Mouse (Mus musculus) kidney, adult 2 months (tissue): Measurements from ENCODE around the gene Lmna. TPM values are rescaled to one million over a fixed set of nuclear protein-coding genes. Genes with fewer than 3 reads are reported as not detected.
A peak's percentile ranks its signal among the peaks of the same experiment; 100 is the strongest.

ENCODE experiments used
- DNase-seq: peaks from one replicate; pipeline ENCODE4 v3.0.0; 2021
- H3K27ac ChIP-seq: fragments of 200-500 bp; 2 replicates; pipeline ENCODE4 v1.5.1; 2012; ENCODE audit warnings: low read depth, low read length, control low read depth, inconsistent platforms; ENCODE audit not compliant: insufficient read depth
- H3K27me3 ChIP-seq: fragments of 200-500 bp; replicated peaks from 2 replicates; pipeline ENCODE4 v1.6.1; 2012; ENCODE audit warnings: mild to moderate bottlenecking, moderate library complexity, low read length, inconsistent platforms; ENCODE audit not compliant: control insufficient read depth, insufficient read depth
- H3K36me3 ChIP-seq: fragments of 200-500 bp; 2 replicates; pipeline ENCODE4 v1.6.1; 2012; ENCODE audit warnings: mild to moderate bottlenecking, moderate library complexity, low read length, inconsistent platforms; ENCODE audit not compliant: control insufficient read depth, insufficient read depth
- H3K4me1 ChIP-seq: fragments of 200-500 bp; 2 replicates; pipeline ENCODE4 v1.6.1; 2011; ENCODE audit warnings: low read length; ENCODE audit not compliant: control insufficient read depth, insufficient read depth
- H3K4me3 ChIP-seq: fragments of 200-500 bp; 2 replicates; pipeline ENCODE4 v1.5.1; 2011; ENCODE audit warnings: mild to moderate bottlenecking, low read depth, low read length, control low read depth; ENCODE audit not compliant: insufficient read depth
- CTCF ChIP-seq: fragments of 200-500 bp; conservative IDR thresholded peaks from 2 replicates; pipeline ENCODE4 v1.5.1; 2011; ENCODE audit warnings: low read depth, mild to moderate bottlenecking, control low read depth, low read length, moderate library complexity, mixed read lengths; ENCODE audit not compliant: insufficient read depth, insufficient read length
- POLR2A ChIP-seq: fragments of 200-500 bp; IDR thresholded peaks from one replicate; pipeline ENCODE4 v1.6.1; 2011; ENCODE audit warnings: low read depth, low read length, control low read depth
- WGBS: fragments of 180-500 bp; shearing (Covaris S2); methylation state at CpG from one replicate; pipeline ENCODE4 v1.1.7; 2018; 5-methylcytosine and 5-hydroxymethylcytosine counted together
- polyA plus RNA-seq: library from polyadenylated mRNA; depleted of rRNA; stranded (reverse); fragments of >200 nt; gene quantifications from 2 replicates; pipeline ENCODE4 v1.2.3, GENCODE M21; 2012

Gene Lmna
- polyA plus RNA-seq, 1 experiment, result 55.2 TPM

DNA sequence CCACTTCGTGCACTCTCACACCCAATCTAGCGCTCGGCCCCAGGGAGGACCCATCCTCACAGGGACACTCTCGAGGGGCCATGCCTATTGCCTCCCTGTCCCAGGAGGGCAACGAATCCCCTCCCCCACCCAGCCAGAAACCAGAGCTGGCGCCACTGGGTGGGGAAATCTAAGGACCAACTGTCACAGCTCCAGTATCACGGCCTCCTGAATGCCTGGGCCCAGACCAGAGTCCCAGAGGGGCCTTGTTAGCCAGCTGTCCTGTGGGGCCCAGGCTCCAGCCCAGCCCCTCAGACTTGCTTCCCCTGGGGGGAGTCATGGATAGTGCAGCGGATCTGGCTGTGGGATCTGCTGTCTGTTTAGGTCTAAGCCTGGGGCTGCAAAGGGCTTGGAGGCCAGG is 17.8 kb upstream of the Lmna start:
- 0 out of 2 replicates have a peak, but pooled peaks cover 7% of the 10 kb centered on the region for H3K4me1 ChIP-seq
- DNase-seq, result no peak
- no peaks in the 10 kb centered on the region for H3K27me3 ChIP-seq
- TF ChIP-seq CTCF, result no peak
- TF ChIP-seq POLR2A, result no peak
- WGBS, result 62% methylated on average over 8 of the region's 8 CpGs
- H3K27ac ChIP-seq, result no peak overlapping the region
- no peak overlapping the region for H3K4me3 ChIP-seq
- H3K36me3 ChIP-seq, result no peaks in the 10 kb centered on the region

DNA sequence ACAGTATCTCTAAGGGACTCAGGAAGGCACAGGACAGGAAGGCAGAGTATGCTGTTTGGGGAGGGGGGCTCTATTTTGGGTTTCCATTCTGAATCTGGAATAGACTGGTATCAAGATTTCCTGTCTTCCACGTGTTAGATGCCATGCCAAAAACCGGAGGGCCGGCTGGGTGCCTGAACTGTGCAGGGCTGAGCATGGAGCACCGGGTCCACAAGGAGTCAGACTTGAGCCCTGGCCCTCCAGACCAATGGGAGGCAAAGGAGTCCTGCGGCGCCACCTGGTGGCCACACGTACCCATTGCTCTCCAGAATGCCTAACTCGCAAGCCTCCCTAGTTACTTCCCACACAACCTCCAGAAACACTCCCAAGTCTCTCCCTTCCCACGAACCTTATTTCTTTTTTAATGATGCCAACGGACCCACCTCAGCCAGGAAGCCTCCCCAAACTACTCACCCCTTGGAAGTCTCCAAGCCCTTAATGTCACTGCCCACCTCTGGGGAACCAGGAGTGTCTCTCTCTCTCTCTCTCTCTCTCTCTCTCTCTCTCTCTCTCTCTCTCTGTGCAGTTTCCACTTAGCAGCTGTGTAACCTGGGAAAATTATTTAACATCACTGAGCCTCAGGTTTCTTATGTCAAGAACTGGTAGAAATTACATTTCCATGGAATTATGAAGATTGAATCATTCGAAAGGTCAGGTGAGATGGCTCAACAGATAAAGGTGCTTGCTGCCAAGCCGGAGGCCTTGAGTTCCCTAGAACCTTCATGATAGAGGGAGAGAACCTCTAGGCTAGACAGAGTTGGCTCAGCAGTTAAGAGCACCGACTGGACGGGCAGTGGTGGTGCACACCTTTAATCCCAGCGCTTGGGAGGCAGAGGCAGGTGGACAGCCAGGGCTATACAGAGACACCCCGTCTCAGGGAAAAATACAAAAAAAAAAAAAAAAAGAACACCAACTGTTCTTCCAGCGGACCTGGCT is 16.7 kb upstream of the Lmna start:
- H3K4me1 ChIP-seq, result 0 out of 2 replicates have a peak, but pooled peaks cover 7% of the 10 kb centered on the region

DNA sequence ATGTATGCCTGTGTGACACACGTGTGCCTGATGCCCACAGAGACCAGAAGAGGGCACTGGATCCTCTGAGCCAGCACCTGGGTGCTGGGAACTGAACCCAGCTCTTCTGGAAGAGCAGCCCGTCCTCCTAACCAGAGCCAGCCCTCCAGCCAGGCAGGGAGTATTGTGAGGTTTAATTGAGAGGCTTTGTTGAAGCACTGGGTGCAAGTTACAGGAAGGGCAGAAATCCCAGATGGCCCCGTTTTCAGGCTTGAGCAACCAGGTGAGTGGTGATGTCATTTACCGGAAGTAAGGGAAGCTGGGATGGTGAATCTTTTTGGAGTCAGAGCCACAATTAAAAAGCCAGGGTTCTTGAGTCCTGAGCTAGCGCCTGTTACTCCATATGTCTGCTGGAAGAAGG is 15.3 kb upstream of the Lmna start:
- TF ChIP-seq CTCF (no peak), POLR2A (no peak)
- Histone ChIP-seq H3K27ac (no peak overlapping the region), H3K4me1 (0 out of 2 replicates have a peak, but pooled peaks cover 2% of the 10 kb centered on the region), H3K27me3 (no peaks in the 10 kb centered on the region), H3K4me3 (no peak overlapping the region), H3K36me3 (no peaks in the 10 kb centered on the region)
- WGBS, result 92% methylated on average over 5 of the region's 5 CpGs
- no peak for DNase-seq

More for the DNA sequence above, 16.7 kb upstream of the Lmna start:
- WGBS, result 31% methylated on average over 17 of the region's 17 CpGs
- H3K4me3 ChIP-seq, result no peak overlapping the region
- no peak overlapping the region for H3K27ac ChIP-seq
- H3K27me3 ChIP-seq, result no peaks in the 10 kb centered on the region
- TF ChIP-seq CTCF (peak; percentile 99; the same call in 1 of the 2 replicates), POLR2A (no peak)
- H3K36me3 ChIP-seq, result no peaks in the 10 kb centered on the region
- DNase-seq, result peak; percentile 92

DNA sequence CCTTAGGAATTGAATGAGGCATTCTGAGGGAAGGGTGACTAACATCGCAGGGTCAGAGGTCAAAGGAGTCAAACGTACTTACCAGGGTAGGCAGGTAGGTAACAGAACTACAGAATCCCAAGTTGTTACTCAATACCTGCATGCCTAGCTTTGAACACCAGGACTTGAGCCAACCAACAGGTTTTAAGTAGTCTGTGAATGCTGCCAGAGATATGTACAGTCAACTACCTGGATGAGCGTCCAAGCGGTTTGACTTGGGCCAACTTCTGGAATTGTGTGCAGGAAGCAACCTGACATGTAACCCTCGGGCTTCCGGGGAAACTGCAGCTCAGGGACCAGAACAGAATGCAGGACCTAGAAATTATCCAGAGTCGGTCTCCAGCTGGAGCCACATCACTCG is 13.3 kb upstream of the Lmna start:
- TF ChIP-seq POLR2A (no peak), CTCF (no peak)
- 58% methylated on average over 8 of the region's 8 CpGs for WGBS

DNA sequence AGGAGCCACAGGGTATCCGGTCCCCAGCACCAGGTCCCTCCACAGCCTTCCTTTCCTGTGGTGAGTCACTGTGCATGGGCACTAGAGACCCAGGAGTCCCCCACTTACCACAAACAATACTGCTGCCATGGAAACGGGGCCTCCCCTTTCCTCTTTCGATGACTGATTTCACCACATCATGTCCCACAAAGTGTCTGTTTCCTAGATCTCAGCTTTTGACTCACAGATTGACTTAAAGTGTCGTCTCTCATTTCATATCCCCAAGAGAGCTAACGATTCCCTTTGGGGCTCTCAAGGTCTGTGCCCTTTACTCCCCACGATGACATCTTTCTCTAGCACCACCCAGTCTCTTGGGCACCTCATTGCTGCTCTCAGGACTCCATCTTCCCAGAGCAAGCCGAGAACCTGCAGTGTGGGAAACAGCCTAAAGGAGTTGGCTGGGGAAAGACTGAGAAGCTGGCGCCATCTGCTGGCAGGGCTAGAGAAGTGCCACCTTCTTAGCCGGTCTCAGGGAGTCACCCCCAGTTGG is 12.1 kb upstream of the Lmna start:
- Histone ChIP-seq H3K27ac (no peak overlapping the region), H3K4me3 (no peak overlapping the region), H3K36me3 (no peaks in the 10 kb centered on the region), H3K27me3 (no peaks in the 10 kb centered on the region), H3K4me1 (no peaks in the 10 kb centered on the region)
- TF ChIP-seq CTCF (peak; percentile 96), POLR2A (no peak)
- DNase-seq, result peak; percentile 75
- 28% methylated on average over 9 of the region's 9 CpGs for WGBS

More for the DNA sequence above, 13.3 kb upstream of the Lmna start:
- no peak for DNase-seq
- H3K36me3 ChIP-seq, result no peaks in the 10 kb centered on the region
- H3K27me3 ChIP-seq, result no peaks in the 10 kb centered on the region
- H3K4me1 ChIP-seq, result no peaks in the 10 kb centered on the region
- H3K4me3 ChIP-seq, result no peak overlapping the region
- no peak overlapping the region for H3K27ac ChIP-seq

DNA sequence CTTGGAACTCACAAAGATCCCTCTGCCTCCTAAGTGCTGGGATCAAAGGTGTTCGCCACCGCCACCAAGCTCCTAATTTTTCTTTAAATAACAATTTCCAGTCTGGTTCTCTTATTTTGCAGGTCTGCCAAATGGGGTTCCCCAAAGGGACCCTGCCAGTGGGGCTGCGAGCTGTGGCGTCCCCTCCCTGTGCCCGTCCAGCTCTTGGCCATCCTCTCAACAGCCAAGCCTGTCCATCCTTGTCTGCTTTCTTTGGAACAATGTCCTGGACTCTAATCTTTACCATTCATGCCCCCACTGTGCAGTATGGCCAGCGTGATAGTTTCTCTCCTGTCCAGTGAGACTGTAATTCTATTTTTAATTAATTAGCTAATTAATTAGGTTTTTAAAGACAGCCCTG is 11.4 kb upstream of the Lmna start:
- DNase-seq, result no peak
- Histone ChIP-seq H3K4me3 (no peak overlapping the region), H3K27me3 (no peaks in the 10 kb centered on the region), H3K36me3 (no peaks in the 10 kb centered on the region), H3K27ac (no peak overlapping the region), H3K4me1 (no peaks in the 10 kb centered on the region)
- 93% methylated on average over 6 of the region's 6 CpGs for WGBS
- TF ChIP-seq CTCF (no peak), POLR2A (no peak)

DNA sequence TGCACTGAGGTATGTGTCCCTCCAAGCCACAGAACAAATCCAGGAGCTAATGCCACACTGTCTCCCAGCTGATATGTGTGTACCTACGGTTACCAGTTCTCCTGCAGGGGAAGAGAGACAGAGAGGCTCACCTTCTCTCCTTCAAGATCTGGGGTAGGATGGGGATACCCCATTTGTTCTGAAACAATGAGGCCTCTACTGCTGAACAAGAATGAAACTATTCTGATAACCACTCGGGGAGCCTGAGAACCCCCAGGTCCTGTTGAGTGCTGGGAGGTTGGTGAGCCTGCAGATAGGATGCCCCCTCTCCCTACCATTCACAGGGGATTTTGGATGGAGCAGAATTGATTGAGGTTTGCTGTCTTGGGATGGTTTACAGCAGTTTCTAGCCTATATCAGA is 10.3 kb upstream of the Lmna start:
- no peak for DNase-seq
- 95% methylated on average over 2 of the region's 2 CpGs for WGBS
- no peak overlapping the region for H3K27ac ChIP-seq
- no peaks in the 10 kb centered on the region for H3K36me3 ChIP-seq
- no peak overlapping the region for H3K4me3 ChIP-seq
- H3K4me1 ChIP-seq, result no peaks in the 10 kb centered on the region
- TF ChIP-seq POLR2A (no peak), CTCF (no peak)
- H3K27me3 ChIP-seq, result no peaks in the 10 kb centered on the region
